Mouse (Mus musculus) inflammation-experienced regulatory T-cells, adult 6 months (primary cell): ENCODE measurements at regions not wholly inside any gene's neighbourhood (a gene's known extent, or its start where the extent isn't known, plus 50 kb on each side); places are given as distances from the start of the nearest gene placed in this dataset.

Experiments
- ATAC-seq: one replicate; pipeline ENCODE4 v1.8.0; 2017

- ATAC-seq, result no peak
Measured at GRCm38 (mm10) chr2:45351529-45352133, 234.4 kb upstream of the Zeb2 start.

GRCm38 (mm10) chr2:45346358-45346757 is 229.2 kb upstream of the Zeb2 start:
- ATAC-seq, result no peak

GRCm38 (mm10) chr2:45339866-45340265 is 222.7 kb upstream of the Zeb2 start:
- no peak for ATAC-seq

GRCm38 (mm10) chr2:45338809-45339208 is 221.6 kb upstream of the Zeb2 start:
- ATAC-seq, result no peak

DNA sequence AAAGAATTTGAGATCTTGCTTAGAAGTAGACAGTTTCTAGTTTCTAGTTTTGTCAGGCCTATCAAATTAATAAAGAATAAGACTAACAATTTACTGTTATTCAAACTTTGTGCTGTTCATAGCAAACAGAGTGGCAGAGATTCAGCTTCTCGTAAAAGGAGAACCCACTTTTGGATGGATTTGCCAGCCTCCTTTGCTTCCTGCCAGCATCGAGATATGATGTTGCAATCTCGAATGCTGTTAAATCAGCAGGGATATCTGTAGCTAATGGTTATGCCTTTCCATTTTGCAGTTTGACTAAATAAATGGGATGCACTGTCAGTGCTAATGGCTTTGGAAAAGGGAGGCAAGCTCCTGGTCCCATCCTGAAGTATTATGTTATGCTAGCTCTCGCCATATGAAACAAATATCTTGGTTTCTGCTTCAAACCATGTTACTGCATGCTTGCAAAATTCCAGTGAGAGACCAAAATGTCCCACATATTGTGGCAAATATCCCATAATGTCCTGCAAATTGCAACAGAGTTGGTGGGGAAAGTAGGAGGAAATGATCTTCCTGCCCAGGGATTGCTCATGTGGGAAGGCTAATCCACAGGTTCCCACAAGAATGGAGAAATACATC is 199.9 kb upstream of the Zeb2 start:
- no peak for ATAC-seq

- no peak for ATAC-seq
Measured at GRCm38 (mm10) chr2:45287530-45288009, 170.4 kb upstream of the Zeb2 start.

DNA sequence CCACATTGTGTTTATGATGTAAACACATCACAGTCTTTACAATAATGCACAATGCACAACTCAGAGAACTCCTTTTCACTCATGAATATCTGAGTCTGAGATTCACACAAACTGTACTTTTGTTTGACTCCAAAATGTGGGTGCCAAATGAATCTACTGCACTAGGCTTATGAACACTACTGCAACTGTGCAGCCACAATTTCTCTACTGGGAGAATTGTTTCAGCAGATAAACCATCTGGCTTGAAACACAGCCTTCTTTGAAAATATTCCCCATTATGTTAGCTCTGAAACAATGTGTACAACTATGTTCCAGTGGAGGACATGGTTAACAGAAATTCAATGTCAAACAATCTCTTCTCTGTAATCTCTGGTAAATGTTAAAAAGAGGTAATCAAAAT is 166.6 kb upstream of the Zeb2 start:
- no peak for ATAC-seq

GRCm38 (mm10) chr2:45279490-45279889 is 162.3 kb upstream of the Zeb2 start:
- no peak for ATAC-seq

DNA sequence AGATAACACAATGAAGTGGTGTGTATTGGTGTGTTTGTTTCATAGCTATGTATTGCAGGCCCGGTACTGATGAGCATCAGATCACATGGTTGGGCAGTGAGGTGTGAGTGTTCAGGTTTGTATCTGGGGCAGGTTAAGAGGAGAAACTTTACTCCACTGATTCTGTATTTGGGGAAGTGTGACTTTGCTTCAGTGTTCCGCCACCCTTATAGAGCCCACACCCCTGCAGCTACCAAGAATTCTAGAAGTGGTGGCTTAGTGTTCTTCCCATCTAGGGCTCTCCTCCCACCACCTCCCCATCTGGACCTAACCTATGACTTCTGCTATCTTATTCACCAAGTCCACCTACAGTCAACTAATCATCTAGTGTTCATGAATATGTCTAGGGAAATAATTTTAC is 160.4 kb upstream of the Zeb2 start:
- ATAC-seq, result no peak

GRCm38 (mm10) chr2:45276703-45277102 is 159.5 kb upstream of the Zeb2 start:
- no peak for ATAC-seq

DNA sequence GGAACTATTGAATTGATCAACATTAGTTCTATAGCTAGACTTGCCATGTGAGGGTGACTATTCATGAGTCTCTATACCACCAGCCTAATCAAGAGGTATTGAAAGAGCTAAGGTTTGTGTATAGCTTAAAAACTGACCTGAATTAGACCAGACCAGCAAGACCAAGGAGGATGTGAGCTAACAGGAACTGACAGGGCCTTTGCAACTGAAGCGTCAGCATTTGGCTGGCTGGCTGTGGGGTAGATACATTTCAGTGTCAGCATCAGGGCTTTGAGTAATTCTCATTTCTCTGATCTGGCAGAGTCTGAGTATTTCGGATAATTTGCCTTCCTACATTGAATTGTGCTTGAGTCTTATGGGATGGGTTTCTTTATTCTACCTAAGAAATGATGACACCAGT is 152.8 kb upstream of the Zeb2 start:
- ATAC-seq, result no peak

DNA sequence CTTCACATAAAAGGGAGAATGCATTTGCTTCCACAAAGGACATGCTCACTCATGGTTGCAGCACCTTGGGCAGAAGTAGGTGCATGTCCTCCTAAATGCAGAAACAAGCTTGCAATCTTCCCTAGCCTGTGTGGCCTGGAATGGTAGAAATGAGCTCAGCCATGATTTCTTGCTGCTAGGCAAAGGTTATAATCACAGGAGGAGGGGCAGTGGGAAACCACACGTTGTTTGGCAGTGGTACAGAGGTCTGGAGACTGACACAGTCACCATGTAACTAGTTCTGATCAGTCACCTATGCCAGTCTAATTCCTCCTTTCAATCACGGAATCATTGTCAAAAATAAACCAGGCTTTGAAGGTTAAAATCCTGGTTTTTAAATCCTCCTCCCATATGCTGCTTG is 148.6 kb upstream of the Zeb2 start:
- ATAC-seq, result no peak

GRCm38 (mm10) chr2:45261949-45262348 is 144.8 kb upstream of the Zeb2 start:
- ATAC-seq, result no peak

DNA sequence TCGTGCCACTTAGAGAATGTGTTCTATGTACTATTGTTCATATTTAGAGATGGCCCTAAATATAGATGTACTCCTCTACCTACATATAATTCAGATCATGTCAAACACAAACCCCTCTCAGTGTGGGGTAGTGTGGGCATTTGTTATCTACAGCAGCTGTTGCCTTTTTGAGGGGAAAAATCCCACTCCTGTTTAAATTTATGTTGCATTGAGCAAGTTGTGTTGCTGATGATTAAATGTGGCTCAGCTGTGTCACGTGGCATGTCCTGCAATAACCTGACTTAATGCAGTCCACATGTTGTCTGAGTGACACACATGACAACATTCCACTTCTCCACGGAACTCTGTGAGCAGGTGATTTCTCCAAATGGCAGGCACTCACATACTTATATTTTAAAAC is 141.7 kb upstream of the Zeb2 start:
- no peak for ATAC-seq

DNA sequence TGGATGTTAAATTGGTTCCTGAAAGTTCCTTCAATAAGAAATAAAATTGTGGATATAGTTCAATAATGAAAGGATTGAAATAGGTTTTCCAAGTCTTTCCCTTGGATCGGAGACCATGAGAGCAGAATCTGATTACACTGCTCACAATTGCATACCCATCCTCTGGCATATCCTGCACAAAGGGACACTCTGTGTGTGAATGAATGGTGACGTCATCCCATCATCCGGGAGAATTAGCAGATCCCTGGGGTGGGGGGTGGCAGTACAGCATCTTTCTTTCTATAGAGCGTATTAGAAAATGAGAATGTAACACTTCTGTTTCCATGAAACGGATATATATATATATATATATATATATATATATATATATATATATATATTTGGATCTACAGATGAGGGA is 139.2 kb upstream of the Zeb2 start:
- no peak for ATAC-seq

GRCm38 (mm10) chr2:45253936-45254335 is 136.7 kb upstream of the Zeb2 start:
- no peak for ATAC-seq

DNA sequence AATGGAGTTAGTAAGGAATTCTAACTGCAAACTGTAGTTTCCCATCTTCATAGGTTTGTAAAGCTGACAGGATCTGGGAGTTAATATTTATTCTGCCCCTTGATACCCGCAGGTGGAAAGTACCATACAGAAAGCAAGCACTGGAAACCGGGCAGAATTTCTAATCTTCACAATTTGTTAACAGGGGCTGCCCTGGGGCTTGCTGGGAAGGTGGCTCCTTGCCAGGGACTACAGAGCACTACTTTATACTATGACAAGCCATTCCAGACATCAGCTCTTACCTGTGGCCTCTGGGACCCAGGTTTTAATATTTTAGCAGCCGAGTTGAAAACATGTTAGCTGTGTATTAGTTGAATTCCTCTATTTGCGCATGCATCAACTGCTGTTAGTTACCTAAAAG is 135.1 kb upstream of the Zeb2 start:
- ATAC-seq, result no peak

DNA sequence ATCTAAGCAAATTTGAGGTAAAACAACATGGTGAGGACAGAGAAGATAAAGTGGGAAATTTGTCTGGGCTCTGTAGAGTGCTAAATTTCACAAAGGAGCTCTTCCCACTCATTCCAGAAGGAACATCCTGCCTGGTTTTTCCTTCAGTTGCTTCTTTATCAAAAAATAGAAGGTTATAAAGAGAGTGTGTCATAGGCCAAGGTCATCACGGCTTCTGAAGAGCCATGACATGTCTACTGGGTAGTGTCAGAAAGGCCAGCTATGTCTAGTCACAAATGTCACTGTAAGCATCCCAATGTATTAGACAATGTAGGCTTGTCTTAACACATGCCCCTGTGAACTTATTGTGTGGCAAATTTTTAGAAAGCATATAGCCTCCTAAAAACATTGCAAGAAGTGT is 132.5 kb upstream of the Zeb2 start:
- ATAC-seq, result no peak

GRCm38 (mm10) chr2:45246061-45246945 is 129.1 kb upstream of the Zeb2 start:
- ATAC-seq, result no peak

DNA sequence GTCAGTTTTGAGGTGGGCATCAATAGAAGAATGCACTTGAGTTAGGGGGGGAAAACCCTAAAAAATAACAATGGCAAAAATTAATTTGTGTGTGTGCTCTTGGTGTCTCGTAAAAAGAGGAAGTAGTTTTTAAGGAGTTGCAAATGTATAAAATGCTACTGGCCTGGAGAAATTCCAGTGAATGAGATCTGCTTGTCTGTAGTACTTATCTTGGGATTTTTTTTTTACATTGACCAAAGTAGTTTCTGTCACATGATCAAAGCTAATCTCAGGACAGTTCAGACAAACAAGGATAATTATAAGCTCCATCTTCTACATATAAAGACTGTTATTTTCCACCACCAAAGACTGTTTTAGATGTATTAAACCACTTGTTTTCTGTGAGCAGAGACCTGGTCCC is 128.3 kb upstream of the Zeb2 start:
- no peak for ATAC-seq

GRCm38 (mm10) chr2:45244491-45244890 is 127.3 kb upstream of the Zeb2 start:
- no peak for ATAC-seq

DNA sequence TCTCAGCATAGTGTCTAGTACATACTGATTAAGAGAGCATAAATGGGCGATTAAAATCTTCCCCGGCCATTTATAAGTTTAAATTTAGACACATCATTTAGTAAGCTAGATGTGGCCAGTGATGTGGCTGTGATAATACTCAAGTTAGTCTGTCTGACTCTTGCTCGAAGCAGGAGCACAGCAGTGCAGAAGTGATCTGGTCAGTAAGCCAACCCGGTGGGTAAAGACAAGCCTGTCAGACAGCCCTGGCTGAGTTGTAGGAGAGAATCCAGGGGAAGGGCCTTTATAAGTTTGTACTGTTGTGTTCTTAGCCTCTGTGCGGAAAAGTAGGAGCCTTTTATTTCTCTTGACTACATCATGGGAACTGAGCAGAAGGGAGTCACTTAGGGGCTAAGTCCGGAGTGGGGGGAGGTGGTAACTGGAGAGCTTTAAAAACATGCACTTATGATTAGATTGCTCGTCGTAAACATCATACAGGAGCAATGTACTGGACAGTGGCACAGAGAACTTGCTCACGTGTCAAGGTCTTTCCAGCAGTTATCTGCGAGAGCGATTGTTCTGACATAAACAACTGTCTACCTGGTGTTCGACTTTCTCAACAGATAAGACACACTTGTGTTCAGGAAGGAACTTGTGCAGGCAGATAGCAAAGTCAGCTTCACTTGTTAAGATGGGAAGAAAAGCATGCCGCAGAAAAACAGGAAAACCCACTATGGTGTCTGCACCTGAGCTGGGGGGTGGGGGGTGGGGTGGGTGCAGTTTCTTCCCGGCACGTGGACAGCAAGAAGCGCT is 122.5 kb upstream of the Zeb2 start:
- no peak for ATAC-seq

DNA sequence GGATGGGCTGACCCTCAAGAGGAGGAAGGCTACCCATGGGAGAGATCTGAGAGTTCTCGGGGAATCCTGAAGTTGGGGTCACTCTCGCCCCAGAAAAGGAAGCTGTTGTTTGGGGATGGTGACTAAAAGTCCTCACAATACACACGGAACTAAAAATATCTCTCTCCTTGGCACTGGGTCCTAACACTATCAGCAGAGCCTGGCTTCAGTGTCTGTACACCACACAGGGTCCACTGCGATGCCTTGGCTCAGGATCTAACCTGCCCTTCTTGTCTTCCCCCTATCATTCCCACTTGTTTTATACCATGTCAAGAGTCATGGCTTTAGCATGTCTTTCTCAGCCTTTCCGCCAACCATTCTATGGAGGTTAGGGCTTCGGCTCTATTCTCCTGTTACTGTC is 121.8 kb upstream of the Zeb2 start:
- ATAC-seq, result no peak
